Mouse (Mus musculus): Measurements from ENCODE around the gene Tmem107. TPM values are rescaled to one million over a fixed set of nuclear protein-coding genes. Genes with fewer than 3 reads are reported as not detected.

Tmem107 gene
- polyA plus RNA-seq, 2 experiments from 2014 or later: 4.4 to 7.1 TPM

GRCm38 (mm10) chr11:69059975-69060411, 10.6 kb upstream of the Tmem107 start:
- ATAC-seq: no peak

- no peak for ATAC-seq
Observed at GRCm38 (mm10) chr11:69060448-69061254, 10.0 kb upstream of the Tmem107 start.

DNA sequence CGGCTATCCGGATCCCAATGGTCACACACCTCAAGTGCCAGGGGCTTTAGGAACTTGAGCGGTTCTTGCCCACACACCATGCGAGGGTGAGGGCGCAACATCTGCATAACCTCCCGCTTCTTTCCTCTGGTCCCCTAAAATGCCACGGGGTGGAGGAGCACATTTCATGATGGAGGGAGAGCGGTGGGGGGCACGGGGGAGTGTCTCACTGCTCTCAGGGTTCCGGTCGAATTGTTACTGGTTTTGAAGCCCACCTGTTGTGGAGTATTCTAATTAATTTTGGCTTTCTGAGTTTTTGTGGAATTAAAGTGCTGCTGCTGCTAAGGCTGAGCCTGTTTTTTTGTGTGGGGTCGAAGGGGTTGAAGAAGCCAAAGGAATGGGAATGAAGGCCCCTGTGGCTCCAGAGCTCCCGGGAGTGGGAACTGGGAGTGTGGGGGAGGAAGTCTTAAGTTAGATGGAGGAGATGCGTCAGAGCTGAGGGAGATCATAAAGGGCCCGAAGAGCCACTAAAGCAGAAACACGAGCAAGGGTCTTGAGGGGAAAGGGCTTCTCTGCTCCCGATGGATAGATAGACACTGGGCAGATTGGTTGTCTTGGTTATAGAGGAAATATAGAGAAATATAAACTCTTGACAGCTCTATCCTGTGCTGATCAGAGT, 9.2 kb upstream of the Tmem107 start:
- no peak for ATAC-seq

- ATAC-seq: no peak
Observed at GRCm38 (mm10) chr11:69062194-69062760, 8.3 kb upstream of the Tmem107 start.

DNA sequence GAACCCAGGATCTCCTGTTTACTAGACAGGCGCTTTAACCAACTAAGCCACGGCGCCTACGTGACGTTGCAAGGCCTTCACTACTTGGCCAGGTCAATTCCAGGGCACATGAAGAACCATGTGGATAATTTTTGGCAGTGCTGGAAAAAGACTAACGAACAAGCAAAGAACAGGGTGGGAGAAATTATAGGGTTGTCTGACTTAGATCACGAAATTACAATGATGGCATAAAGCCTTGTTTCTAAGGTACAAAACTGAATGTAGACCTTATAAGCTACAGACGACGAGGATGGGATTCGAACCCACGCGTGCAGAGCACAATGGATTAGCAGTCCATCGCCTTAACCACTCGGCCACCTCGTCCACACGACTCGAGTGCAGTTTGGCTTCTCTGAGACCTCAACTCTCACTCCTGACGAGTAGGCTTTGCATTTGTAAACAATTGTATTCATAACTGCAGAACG, 7.8 kb upstream of the Tmem107 start:
- ATAC-seq: peak; percentile 30

DNA sequence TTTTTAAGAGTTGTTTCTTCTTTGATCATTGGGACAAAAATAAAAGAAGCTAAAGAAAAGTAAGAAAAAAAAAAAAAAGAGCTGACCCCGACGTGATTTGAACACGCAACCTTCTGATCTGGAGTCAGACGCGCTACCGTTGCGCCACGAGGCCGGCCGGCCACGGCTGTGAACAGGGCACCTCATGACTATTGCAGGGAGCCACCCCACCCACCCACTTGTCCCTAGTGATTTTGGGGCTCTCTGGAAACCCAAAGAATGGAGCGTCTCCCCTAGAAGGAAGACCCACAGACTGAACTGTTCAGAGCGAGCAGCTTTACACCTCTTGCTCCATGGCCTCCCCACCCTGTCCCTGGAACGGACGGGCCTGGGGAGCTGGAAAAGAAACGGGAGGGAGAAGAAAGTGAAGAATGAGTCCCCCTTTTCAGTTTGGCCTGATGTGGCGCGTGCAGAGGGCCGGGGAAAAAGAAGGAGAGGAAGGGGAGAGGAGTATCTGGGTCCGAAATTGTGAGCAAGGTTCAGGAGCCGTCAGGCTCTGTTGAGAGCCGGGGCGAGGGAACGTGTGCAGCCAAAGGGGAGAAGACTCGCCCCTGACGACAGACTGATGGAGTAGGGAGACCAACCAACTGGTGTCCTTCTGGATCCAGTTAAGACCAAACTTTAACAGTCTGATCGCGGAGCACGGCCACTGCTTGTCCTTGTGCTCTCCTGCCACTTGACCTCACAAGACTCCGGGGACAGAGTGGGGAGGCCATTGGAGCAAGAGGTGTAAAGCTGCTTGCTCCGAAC, 7.0 kb upstream of the Tmem107 start:
- ATAC-seq: no peak

DNA sequence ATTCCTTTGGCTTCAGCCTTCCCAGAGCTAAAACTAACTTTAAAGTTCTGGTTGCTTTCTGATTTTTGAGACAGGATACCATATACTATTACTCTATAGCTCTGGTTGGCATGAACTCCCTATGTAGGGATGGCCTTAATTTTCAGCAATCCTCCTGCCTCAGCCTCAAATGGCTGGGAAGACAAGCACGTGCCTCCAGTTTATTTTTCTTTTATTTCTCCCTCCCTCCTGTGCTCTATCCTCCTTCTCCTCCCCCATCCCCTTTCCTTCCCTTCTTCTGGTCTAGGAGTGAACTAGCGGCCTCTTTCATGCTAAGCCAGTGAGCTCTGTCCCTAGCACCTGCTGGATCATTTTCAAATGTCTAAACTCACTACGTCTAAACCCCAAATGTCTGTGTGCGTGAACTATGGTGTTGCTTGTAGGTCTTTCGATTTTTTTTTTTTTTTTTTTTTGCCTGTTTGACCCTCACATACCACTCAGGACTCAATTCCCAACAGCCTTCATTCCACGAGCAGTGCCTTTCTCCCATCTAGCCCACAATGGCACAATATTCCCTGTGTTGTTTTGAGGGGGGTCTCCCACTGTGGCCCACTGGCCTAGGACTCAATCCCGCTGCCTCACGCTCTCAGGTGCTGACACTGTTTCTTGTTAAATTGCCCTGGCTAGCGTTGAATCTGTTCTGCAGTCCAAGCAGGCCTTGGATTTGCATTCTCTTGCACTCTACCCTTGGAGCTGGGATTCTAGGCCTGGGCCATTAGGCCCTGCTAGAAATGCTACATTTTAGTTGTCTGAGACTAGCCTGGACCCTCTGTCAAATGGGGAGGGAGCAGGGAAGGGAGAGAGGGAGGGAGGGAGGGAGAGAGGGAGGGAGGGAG, 6.1 kb upstream of the Tmem107 start:
- no peak for ATAC-seq

DNA sequence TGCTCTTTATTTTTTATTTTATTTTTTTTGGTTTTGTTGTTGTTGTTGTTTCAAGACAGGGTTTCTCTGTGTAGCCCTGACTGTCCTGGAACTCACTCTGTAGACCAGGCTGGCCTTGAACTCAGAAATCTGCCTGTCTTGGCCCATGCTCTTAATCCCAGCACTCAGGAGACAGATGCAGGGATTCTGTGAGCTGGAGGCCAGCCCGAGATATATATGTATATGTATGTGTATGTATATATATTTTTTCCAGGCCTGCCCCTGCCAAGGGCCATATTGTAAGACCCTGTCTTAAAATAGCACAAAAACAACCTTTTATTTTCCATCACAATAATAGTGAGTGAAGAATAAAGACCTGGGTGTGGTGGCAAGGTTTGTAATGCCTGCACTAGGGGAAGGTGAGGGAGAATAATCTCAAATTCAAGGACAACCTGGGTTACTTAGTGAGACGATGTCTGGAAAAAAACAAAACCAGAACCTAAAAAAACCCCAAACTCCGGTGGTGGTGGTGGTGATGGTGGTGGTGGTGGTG, 5.1 kb upstream of the Tmem107 start:
- ATAC-seq: no peak

GRCm38 (mm10) chr11:69066163-69066861, 4.3 kb upstream of the Tmem107 start:
- no peak for ATAC-seq

- ATAC-seq: no peak
Observed at GRCm38 (mm10) chr11:69066956-69067355, 3.6 kb upstream of the Tmem107 start.

DNA sequence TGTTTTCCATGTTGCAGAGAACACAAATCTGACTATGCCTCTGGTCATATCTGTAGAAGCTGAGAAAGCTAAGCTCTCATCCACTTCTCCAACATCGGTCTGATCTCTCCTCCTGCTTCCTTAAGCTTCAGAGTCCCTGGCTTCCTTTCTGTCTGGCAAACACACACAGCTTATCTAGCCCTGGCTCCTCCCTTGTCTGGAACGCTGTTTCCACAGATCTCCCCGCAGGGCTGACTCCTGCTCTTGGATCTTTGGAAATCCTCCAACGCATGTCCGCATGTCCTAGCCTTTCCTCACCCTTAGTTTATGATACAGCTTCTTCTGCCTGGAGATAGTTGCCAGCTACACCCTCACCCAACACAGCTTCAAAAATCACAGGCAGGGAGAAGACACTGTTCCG, 3.0 kb upstream of the Tmem107 start:
- no peak for ATAC-seq

GRCm38 (mm10) chr11:69070093-69070492, 513 bp upstream of the Tmem107 start:
- ATAC-seq: no peak

GRCm38 (mm10) chr11:69071262-69071661, 656 bp downstream of the Tmem107 start:
- no peak for ATAC-seq

GRCm38 (mm10) chr11:69072234-69072633, 1.6 kb downstream of the Tmem107 start:
- no peak for ATAC-seq

- no peak for ATAC-seq
Observed at GRCm38 (mm10) chr11:69072666-69073064, 2.1 kb downstream of the Tmem107 start.

GRCm38 (mm10) chr11:69073065-69073888, 2.7 kb downstream of the Tmem107 start:
- ATAC-seq: peak; percentile 65

DNA sequence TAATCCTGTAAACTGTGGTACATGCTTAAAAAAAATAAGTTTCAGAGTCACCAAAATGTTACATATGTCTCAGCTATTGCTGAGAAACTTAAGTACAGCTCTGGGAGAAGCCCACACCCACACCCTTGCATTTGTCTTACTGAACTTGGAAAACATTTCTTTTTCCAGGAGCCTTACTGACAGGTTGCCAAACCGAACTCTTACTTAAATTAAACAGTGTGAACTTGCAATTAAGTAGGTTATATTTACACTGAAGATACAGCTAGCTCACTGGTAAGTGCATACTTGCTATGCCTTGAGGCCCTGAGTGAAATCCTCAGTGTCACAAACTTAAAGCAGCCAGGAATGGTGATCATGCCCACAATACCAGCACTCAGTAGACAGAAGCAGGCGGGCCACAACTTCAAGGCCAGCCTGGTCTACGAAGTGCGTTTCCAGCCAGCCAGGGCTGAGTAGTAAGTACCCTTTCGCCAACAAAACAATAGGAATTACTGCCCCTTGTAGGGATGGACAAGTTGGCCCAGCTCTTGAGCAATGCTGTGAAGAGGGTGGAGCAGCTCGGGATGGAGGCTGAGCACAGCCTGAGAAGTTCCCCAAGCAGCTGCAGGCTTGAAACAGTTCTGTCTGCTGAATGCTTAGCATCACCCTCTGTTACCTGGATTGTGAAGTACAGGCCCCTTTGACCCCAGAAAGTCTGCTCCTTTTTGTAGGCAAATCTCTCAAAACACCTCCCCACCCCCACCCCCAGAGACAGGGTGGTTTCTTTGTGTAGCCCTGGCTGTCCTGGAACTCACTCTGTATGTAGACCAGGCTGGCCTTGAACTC, 3.6 kb downstream of the Tmem107 start:
- no peak for ATAC-seq

DNA sequence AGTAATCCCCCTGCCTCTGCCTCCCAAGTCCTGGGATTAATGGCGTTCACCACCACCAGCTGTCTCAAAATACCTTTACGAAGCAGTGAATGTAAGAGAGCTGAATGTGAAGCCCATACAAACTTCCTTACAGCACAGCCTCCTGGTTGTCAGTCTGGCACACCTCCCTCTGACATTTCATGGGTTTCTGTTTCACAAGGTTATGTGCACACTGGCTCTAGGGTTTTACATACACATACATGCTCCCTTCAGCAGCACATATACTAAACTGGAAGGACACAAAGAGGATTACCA, 4.1 kb downstream of the Tmem107 start:
- no peak for ATAC-seq

DNA sequence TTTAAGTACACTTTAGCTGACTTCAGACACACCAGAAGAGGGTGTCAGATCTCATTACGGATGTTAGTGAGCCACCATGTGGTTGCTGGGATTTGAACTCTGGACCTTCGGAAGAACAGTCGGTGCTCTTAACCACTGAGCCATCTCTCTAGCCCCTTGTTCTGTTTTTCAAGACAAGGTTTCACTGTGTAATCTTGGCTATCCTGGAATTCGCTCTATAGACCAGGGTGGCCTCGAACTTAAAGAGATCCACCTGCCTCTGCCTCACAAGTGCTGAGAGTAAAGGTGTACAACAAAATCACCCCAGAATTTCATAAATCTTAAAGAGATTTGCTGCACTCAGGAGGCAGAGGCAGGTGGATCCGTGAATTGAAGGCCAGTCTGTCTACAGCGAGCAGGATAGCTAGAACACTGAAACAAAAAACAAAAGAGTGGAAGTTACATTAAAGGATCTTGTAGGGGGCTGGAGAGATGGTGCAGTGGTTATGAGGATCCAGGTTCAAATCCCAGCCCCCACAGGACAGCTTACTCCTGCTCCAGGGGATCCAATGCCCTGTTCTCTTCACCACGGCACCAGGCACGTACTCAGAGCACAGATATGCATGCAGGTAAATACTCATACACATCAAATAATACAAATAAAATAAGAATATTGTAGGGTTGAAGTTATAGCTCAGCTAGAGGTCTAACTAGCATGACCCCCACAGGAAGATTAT, 5.3 kb downstream of the Tmem107 start:
- no peak for ATAC-seq
